Mouse (Mus musculus) small intestine, adult 2 months (tissue): ENCODE measurements at regions not wholly inside any gene's neighbourhood (a gene's known extent, or its start where the extent isn't known, plus 50 kb on each side); places are given as distances from the start of the nearest gene placed in this dataset.

Experiments used
- CTCF ChIP-seq: fragments of 200-500 bp; IDR thresholded peaks from 2 replicates; pipeline ENCODE4 v1.5.1; 2012; ENCODE audit warnings: low read depth, mild to moderate bottlenecking, control low read depth, inconsistent platforms, low read length, moderate library complexity, mixed read lengths; ENCODE audit not compliant: insufficient replicate concordance, insufficient read length; ENCODE audit errors: extremely low read depth
- POLR2A ChIP-seq: fragments of 200-500 bp; IDR thresholded peaks from 2 replicates; pipeline ENCODE4 v1.6.1; 2012; ENCODE audit warnings: low read depth, mild to moderate bottlenecking, control low read depth, inconsistent platforms, low read length, moderate library complexity

DNA sequence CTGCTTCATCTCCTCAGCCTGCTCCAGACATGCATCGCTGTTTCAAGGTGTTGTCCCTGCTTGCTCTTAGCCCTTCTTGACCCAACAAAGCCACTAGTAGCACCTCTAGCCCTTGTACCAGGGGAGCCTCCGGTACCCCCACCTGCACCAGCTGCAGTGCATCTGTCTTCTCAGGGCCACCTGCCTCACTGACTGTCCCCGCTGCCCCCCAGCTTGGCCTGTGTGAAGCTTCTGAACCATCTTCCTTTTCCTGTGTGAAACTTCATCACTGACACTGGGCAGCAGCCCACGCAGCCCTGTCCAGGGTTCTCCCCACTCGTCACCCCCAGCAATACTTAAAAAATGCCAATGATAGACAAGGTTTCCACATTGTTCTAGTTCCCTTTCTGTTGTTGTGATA, 116.2 kb downstream of the Plxna1 start:
- TF ChIP-seq POLR2A (no peak), CTCF (no peak)
